Mouse (Mus musculus) urinary bladder, postnatal 25 days (tissue): Measurements from ENCODE around the gene Fgf18.

Experiments
- DNase-seq: peaks from one replicate; pipeline ENCODE4 v3.0.0; 2022; ENCODE audit warnings: low spot score

Gene Fgf18

GRCm38 (mm10) chr11:33112407-33112806 is 34.8 kb downstream of the Fgf18 start:
- DNase-seq: no peak

DNA sequence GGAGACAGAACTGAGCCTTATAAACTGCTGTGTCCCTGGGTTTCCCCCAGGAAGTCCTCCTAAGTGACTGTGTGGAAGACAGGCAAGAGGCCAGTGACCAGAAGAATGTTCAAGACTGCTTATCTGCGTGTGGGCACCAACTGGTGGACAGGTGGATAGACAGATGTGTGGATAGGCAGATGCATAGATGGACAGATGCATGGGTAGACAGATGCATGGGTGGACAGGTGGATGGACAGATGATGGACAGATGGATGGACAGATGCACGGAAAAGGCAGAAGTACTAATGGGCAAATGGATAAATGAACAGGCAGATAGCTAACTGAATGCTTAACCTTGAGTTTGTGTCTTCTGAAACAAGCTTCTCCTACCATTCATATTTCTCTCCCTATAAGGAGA is 37.1 kb downstream of the Fgf18 start:
- no peak for DNase-seq

DNA sequence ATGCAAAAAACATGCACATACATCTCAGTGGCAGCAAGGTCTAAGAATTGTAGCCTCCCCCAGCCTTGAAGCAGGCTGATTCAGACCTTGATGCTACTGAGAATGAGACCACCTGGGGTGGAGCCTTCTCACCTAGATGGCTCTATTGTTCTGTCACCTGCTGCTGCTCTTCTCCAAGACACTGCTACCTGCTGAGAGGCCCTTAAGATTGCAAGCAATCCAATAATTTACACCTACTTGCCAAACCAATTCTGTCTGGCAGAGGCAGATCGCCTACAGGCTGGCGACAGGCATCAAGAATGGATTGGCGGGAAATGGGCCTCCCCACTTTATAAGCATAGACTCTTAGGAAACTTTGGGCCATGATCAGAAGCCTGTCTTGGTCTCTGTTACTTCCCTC is 39.7 kb downstream of the Fgf18 start:
- DNase-seq: no peak

DNA sequence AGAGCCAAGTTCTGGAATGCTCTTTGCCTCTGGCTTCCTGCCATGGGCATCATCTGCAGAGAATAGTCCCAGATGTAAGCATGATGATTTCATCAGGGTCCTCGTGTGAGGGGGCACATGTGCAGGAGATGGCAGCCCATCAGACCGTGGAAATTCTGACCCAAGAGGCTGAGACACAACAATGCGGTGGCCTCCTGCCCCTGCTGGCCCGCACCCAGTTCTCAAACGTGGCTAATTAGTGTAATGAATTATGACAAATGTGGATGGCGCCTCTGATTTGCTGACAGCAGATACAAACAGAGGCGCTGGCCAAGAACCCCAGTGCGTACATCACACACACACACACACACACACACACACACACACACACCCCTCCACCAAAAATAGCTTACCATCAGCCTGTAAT is 42.3 kb downstream of the Fgf18 start:
- DNase-seq: no peak

DNA sequence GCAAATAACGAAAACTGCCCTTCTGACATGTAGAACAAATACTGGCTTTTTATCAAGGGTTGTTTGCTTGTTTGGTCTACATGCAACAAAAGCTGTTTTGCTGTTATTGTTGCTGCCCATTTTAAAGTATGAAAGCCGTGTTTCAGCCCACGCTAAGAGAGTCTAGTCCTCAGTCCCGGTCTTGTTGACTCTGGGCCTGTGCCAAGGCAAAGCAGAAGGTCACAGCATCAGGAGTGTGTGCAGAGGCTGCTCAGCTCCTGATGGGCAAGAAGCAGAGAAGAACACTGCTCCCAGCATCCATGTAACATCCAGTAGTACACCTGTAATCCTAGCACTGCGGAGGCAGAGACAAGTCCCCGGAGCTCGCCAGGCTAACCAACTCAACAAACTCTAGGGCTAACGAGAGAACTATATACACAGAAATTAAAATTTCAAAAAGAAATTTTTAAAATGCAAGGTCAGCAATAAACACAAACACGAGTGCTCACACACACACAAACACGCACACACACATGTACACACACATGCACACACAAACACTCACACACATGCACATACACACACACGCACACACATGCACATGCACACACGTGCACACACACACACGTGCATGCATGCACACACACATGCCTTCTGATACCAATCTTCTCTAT is 43.8 kb downstream of the Fgf18 start:
- no peak for DNase-seq

GRCm38 (mm10) chr11:33100027-33100507 is 47.1 kb downstream of the Fgf18 start:
- DNase-seq: no peak

DNA sequence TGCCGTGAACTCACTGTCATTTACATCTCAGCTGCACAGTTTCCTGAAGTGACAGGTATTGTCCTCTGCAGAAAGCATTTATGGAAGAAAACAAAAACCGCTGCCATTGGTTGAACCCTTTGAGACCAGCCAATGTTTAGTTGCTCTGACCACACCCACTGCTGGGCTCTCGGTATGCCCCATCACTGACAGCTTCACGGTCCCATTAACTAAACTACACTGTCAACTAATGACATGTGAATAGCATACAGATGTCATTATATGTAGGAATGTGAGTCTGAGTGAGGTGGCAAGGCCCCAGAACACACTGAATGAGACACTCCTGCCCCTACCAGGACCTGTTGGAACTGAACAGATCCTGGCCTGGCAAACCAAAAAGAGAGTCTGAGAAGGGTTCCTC is 47.8 kb downstream of the Fgf18 start:
- DNase-seq: no peak

- DNase-seq: no peak
These were observed 48.8 kb downstream of the Fgf18 start for GRCm38 (mm10) chr11:33098446-33098845.

DNA sequence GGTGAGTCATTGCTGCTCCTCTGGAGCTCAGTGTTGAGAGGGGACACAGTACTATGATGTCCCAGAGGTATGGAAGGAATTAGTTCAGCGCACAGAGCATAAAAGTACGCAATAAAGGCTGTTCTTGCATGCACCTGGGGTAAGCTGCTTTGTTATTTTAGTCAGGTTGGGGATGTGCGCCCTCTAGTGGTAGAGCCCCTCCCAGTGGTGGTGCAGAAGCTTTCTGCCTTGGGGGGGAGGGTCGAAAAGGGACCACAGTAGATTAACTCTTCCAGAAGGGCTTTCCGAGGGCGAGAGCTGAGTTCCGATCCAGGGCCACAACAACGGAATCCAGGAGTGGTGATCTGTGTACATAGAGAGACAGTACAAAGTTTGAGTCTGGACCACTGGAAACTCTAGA is 49.3 kb downstream of the Fgf18 start:
- DNase-seq: peak; percentile 48

- no peak for DNase-seq
These were observed 57.3 kb downstream of the Fgf18 start for GRCm38 (mm10) chr11:33089856-33090255.

GRCm38 (mm10) chr11:33088181-33088580 is 59.0 kb downstream of the Fgf18 start:
- DNase-seq: no peak

DNA sequence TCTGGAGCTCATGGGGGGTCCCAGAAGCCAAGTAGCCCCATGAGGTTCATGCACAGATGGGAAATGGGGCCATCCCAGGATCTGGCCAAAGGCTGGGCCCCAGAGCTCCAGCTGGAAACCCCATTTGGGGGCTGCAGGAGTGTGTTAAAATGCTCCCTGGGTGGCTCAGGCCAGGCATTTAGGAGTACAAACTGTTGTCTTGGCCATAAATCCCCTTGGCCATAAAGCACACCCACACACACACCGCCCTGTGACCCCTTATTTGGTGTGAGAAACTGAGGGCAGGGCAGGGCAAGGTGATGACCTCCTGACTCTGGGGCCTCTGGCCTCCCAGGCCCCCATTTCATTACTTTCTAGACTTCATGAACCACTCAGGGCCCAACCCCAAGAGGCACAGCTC is 61.2 kb downstream of the Fgf18 start:
- no peak for DNase-seq

- DNase-seq: no peak
These were observed 61.7 kb downstream of the Fgf18 start for GRCm38 (mm10) chr11:33085514-33085913.

GRCm38 (mm10) chr11:33085054-33085453 is 62.1 kb downstream of the Fgf18 start:
- no peak for DNase-seq

GRCm38 (mm10) chr11:33084041-33084440 is 63.2 kb downstream of the Fgf18 start:
- DNase-seq: no peak

DNA sequence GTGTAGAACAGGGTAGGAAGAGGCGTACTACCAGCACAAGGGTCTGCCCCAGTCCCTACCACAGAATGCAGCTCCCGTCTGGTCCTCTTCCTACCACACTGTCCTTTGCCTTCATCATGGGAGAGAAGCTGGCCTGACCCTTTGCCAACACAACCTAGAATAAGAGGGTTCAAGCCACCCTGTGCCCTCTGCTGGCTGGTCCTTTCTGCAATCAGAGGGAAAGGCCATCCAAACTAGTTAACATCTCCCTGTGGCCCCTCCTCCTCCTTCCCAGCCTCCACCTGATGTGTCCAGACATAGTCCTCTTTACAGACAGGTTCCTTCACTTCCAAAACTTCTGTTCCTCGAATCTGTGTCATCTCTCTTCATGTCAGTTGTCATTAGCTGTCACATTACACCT is 66.0 kb downstream of the Fgf18 start:
- DNase-seq: no peak

GRCm38 (mm10) chr11:33080046-33080808 is 67.0 kb downstream of the Fgf18 start:
- DNase-seq: no peak

DNA sequence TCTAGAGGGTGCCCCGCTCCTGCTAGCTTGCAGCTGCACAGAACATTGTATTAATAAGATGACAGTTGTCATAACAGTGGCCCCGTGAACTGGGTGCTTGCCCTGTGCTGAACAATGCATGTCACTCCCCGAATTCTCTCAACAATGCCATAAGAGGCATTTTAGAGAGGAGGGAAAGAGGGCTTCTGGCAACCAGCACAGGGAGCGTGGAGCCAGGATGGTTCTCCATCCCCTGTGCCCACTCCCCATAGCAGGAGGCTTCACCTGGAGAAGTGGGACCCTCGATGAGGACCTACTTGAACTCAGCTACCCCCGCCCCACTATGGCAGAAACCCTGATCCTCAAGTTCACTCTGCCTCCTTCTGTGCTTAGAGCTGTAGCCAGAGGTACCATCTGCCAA is 67.8 kb downstream of the Fgf18 start:
- DNase-seq: no peak

DNA sequence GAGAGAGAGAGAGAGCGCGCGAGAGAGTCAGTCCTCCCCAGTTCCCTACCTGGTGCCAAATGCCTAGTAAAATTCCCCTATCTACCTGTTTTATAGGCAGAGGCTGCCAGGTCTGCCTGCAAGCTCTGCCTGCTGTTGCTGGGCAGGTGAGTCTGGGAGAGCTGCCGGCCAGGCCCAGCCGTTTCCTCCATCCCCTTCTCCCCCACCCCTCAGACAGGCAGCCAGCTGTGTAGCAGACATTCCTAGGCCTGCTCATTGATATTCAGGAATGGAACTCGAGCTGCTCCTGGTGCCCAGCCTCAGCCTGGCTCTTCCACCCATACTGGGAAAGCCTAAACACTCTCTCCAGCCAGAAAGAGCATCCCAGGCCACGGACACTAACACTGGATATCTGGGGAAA is 69.2 kb downstream of the Fgf18 start:
- DNase-seq: no peak

- DNase-seq: no peak
These were observed 71.9 kb downstream of the Fgf18 start for GRCm38 (mm10) chr11:33075293-33075692.

DNA sequence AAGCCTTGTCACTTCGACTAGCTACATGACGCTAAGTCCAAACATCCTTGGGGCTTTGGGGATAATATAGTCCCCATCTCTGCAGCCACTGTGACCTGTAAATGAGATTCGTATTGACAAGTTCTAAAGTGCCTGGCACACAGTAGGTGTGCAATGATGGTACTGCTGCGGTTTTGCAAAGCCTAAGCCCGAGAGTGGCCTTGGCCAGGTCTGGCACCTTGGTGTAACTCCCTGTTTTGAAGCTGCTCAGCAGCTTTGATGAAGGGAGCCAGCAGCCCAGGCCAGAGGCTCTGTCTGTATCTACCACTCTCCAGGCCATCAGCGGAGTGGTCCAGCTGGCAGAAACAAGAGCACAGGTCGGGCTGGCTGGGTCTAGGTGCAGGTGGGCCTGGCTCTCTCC is 72.7 kb downstream of the Fgf18 start:
- no peak for DNase-seq

GRCm38 (mm10) chr11:33071358-33071922 is 75.8 kb downstream of the Fgf18 start:
- no peak for DNase-seq

- no peak for DNase-seq
These were observed 76.7 kb downstream of the Fgf18 start for GRCm38 (mm10) chr11:33070520-33070919.
